Mouse (Mus musculus): ENCODE data around the gene Il12b.

Il12b gene

DNA sequence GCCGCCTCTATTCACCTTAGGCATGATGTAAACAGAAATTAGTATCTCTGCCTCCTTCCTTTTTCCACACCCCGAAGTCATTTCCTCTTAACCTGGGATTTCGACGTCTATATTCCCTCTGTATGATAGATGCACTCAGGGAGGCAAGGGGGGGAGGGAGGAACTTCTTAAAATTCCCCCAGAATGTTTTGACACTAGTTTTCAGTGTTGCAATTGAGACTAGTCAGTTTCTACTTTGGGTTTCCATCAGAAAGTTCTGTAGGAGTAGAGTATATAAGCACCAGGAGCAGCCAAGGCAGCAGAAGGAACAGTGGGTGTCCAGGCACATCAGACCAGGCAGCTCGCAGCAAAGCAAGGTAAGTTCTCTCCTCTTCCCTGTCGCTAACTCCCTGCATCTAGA, at the start of gene Il12b:
TSS of gene Il12b (plus strand) at position 301 of the 400 bp plus-strand sequence.
- no peak for DNase-seq

DNA sequence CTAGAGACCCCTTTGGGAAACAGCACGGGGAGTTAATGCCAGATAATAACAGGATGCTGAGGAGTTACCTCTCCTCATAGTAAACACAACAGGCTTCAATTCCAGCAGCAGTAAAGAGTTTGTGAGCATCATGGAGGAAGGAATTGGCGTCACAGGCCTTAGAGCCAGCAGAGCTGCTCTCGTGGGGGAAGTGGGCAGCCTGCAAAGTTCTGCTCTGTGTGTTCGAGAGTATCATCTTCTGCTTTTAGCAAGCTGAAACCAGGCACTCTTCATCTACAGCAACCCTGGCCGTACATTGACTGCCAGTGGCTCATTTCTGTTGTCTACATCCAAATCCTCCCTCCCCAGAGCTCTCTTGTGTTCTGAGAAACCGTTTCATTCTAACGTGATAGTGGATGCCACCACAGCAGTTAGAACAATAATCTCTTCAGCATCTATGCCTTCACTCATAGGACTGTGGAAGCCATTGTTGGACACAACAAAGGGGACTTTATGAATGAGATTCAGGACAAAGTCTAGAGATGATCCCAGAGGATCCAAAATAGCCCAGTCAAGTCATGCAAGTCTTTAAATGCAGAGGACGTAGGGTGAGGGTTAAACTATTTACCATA, 44.9 kb upstream of the Il12b start:
- no peak for DNase-seq

DNA sequence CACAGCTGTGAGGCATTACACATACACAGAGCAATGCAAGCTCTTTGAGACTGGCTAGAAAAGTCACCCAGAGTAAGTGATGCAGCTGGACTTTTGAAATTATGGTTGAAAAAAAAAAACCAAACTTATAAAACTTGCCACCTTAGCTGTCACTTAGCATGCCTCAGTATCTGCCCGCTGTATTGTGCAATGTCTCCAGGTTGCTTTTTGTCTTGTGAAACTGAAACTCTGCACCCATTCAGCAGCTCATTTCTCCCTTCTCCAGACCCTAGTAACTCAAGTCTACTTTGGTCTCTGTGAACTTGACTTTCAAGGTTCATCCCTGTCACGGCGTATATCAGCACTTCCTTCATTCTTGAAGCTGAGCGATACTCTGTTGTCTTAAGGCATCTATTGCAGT, 43.7 kb upstream of the Il12b start:
- no peak for DNase-seq

DNA sequence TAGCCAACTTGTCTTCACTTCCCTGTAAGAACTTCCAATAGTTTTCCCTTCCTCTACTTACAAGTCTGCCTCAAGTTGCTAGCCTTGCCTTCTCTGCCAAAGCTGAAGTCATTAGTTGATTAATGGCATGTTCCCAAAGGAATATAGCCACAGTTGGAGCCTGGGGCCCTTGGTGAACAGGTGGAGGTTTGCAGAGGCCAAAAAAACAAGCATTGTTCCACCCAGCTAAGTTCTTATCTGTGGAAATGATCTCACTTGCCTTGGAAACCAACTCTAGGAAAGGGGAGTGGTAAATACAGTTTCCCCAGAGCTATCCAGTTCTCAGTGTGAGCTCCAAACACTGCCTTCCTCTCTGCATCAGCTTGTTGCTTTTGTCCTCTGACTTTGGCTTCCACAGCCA, 35.3 kb upstream of the Il12b start:
- DNase-seq = no peak

DNA sequence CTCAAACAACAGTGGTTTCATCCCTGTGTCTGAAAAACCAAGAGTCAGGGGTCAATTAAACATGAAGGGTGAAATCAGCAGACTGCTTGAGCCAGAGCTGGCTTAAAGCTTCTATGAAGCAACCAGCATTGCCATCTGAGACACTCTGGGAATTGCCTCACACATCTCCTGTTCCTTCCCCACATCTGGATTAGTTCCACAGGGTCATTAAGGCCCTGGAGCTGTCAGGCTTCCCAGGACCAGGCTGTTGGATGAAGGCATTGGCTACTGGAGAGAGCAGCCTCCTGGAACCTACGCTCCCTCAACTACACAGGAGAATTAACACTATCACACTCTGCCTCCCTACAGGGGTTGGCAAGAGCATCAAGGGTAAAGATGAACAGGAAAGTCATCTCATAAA, 32.2 kb upstream of the Il12b start:
- no peak for DNase-seq

DNA sequence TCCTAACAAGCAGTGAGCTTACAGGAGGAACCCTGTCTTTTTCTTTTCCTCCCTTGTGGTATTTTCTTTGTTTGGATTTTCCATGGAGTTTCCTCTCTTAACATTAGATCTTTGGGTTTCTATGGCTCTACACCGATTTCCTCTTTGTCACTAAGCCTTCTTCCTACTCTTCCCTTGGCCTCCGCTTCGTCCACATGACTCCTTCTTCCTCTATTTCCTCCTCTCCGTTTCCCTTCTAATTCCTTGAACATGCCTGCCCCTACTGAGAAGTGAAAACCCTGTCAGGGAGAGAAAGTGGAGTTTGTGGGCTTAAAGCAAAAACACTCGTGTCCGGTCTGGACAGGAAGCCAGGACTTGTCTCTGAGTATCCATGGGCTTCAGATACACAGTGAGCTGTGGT, 27.0 kb upstream of the Il12b start:
- no peak for DNase-seq

DNA sequence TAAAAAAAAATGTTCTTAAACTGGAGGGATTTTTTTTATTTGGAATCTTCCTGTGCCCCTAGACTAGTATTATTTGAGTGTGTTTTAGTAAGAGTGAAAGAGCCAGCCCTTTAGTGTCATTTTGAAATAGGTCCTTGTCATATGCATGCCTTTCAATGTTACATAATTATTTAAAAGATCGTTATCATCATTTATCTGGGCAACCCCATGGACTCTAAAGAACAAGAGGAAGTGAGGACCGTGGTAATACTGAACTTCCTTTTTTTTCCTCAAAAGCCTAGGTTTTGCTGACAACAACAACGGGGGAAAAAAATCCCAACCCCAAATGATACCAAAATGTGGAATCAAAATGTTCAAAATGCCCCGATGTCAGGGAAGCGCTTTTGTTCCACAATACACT, 22.0 kb upstream of the Il12b start:
- no peak for DNase-seq

DNA sequence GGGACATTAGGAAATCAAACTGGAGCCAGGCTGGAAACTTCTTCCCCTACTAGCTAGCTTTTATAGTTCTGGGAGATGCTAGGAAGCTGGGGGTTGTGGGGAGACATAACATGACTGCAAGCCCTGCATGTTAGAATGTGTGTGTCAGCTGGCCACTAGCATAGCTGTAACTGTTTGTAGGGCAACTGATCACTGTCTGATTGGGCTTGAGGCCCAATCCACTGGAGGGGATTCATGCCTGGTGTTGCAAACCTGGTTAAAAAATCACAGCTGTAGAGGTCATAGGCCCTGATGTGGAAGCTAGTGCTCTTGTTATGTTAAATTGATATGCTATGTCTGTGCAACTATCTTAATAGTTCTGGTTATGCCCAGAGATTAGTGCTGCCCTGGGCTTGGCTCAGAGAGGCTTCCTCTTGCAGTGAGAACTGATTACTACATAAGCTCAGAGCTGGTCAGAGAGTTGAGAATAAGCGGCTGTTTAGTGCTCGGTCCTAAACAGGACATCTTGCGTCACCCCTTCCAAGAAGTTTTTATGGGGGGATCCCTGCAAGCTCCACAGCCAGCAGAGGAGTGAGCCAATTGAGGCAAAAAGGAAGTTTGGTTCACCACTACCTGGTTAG, 19.3 kb upstream of the Il12b start:
- DNase-seq = no peak

DNA sequence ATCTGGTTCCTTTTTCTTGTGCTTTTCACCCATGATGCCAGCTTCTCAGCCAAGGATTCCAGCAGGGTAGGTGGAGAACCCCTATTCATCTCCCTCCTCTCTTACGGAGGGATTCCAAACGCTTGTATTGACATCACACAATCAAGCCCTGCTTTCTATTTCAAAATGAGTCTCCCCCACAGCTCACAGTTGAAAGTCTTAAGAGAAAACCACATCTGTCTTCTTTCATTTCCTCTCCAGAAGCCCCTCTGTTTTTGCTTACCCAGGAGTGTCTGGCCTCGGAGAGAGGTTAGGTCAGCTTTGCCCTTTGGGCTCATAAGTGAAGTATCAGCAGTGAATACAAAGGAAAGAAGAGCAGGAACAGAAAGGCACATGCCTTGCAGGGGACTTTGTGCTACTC, 17.7 kb upstream of the Il12b start:
- DNase-seq = no peak

DNA sequence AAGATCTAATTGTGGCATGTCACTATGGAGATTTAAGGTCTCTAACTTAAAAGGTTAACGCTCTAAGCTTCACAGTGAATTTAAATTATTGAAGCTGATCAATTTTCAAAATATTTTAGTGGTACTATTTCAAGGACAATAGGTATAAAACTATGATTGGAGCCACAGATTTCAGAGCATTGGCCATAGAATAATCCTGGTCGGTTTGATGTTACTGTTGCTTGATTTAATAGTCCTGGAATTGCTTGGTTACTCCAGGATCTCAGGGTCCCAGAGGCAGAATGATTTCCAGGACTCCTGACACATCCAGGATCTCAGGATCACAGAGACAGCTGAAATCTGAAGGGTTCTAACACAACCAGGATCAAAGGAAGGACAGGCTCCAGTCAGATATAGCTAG, 12.8 kb upstream of the Il12b start:
- DNase-seq = no peak

DNA sequence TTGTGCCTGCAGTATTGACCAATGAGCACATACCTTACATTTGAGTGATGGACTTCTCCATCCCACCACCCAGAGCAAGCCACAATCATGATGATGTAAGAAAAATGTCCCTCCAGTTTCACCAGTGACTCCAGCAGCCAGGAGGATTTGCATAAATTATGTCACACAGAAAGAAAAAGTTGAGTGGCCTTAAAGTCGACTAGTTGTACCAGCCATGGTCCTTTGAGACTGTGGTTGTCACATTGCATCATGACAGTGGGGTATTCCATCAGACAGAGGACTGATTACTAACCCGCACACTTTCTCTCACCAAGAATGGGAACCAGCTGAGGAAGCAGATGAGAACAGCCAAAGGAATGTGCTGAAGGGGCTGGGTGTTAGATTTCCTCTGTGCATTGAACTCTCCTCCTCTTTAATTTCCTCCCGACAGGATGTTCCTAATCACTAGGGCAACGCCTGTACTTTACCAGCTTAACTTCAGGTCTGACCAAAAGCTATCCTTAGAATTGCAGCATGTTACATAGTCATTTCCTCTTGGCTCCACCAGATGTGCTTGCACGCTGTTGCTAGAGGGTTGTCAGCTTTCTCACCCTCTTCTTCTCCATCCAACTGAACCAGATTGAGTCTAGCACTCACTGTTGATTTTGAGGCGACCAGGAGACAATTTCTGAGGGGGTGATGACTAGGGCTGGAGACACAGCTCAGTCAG, 9.7 kb upstream of the Il12b start:
- DNase-seq = no peak

DNA sequence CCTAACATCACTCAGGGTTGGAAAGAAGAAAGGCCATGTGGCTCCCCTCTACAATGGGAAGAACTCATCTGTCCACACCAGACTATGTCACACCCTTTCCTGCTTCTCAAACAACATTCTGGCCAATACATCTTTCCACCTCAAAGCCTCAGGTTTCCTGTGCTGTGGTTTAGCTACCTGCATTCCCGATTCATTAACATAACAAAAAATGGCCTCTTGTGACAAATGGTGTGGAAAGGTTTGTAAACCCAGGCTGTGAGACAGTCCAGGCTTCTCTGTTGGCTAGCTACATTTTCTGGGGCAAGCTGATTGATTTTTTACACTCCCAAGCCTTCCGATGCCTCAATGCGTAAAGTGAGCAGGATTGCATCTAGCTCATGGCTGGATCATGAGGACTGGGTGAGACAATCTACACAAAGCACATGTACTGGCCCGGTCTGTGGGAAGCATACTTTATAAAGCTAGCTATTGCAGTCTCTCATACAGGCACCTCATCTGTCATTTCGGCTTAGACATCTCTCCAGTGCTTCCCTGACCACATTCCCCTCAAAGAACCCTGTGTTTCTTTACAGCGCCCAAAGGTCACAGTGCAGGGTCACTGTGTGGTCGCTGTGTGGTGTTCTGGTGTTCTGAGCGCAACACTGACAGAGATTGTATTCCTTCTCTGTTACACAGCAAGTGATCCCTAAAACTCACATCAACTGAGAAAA, 6.6 kb upstream of the Il12b start:
- no peak for DNase-seq

DNA sequence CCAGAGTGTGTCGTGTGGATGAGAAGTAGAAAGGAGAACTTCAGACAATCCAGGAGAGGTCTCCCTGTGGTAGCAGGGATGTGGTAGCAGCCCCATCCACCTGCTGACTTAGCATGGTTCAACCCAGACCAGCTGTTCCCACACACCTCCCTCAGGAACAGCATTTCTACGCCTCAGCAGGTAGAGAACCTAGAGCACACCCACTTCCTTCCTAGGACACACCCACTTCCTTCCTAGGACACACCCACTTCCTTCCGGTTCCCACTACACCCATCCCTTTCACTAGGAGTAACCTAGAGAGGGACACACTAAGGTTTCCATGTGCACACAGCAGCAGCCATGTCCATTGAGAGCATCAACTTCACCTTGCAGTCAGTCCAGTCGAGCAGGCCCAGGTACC, 4.5 kb upstream of the Il12b start:
- no peak for DNase-seq

DNA sequence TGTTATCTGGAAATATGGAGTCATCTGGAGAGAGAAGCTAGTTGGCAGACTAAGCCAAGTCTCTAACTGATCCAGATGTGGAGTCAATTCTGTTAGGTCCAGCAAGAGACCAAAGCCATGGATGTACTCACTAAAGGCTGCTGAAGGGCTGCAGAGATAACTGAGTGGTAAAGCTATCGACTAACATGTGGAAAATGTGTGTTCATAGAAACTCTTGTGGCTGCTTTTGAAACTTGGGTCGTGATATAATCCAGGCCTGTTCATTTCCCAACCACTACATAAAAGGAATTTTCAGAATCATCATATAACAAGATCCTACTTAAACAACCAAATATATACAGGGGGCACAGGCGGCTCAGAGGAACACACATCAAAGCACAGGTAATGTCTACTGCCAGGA, 2.3 kb upstream of the Il12b start:
- no peak for DNase-seq

DNA sequence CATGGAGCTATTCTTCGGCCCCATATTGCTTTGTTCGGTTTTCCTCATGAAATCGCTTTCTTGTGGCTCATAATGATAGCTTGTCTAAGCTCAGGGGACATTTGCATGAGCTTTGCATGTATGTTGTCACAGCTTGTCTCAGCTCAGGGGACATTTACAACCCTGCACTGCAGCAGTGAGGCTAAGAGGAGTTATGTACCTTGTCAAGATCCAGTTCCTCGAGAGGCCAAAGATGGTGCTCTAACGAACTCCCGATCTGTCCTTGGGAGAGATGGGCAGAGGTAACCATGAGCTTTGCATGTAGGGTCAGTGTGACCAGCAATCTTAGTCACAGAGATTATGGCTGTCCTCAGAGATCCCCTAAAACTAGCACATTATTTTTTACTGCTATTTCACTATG, 1.5 kb upstream of the Il12b start:
- no peak for DNase-seq

DNA sequence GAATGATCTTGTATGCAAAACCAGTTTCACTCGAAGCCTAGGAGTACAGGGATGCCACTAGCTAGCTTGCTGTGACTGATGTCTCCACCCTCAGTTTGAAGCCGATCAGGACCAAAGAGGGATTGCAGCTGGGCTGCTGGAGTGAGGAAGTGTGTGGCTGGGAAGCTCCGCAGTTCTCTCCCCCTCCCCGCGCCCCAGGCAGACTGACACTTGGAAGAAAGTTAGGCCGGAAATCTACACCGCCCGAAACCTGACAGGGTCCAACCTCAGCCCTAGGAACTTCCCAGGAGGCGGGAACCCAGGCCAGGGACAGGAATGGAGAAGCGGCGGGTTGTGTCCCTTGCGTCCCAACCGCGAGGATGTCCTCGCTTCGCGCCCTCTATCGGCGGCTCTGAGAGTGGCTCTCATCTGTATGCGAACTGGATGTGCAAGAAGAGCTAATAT, 1.1 kb upstream of the Il12b start:
- peak; percentile 15 for DNase-seq

DNA sequence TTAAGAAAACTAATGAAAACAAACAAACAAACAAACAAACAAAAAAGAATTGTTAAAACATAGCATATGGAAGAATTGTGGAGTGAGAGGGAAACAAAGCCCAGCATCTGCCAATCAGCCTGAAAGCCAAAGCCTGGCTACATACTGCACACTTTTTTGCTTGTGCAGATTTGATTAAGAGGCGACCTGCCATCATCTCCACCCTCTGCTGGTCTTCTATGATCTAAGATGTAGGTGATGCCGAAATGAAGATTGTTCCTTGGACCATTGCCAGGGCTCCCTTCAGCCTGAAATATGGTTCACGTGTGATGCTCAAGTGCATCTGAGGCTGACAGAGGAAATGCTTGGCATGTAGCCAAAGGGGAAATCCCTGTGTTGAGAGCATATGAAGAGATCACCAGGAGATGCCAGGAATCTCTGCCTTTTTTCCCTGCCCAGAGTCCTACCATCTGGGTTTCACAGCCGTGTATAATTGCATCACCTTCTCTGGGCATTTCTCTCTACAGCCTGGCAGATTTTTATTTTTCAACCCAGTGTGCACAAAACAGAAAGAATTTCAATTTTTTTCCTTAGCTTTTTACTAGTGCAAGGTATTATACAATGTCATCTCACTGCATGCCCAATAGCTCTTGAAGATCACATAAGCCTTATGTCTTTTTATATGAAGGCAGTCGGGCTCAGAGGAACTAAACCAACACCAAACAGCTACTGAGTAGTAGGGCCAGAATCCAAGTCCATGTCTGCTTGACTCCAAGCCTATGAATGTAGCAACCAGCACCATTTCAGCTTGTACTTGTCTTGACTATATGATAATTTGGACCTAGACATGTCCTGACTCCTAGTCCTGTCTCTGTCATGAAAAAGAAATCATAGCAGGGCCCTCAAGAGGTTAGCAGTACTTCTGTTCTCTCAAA, 2.0 kb downstream of the Il12b start:
- peak; percentile 56 for DNase-seq

DNA sequence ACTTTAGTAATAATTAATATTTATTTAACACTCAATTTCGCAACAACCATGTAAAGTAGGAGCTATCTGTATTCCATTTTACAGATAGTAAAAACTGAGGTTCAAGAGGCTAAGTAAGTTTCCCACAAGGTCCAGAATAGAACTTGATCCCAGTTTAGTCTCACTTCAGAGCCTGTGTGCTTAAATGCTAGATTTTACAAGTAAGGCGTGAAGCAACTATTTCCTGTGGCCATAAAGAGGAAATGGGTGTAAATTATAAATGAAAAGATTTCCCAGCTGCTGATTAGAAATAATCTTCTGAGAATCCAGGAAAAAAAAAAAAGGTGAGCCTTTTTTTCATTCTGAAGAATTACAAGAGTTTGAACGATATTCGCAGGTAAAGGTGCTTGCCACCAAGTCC, 5.2 kb downstream of the Il12b start:
- DNase-seq = no peak

DNA sequence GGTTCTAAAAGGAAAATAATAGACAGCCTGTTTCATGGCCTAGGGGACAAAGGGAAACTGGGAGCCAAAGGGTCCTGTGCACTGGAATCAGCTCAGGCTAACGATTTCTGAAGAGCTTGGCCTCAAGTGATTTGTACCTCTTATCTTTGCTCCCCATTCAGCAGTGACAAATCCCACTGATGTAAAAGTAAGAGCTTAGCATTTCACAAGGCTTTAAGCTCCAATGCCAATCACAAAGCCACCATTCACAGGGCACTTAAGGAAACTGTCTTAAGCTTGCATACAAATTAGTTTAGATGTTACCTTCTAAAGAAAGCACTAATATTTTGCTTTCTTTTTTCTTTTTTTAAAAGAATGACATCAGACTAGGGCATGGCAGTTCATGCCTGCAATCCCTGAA, 6.1 kb downstream of the Il12b start:
- no peak for DNase-seq

DNA sequence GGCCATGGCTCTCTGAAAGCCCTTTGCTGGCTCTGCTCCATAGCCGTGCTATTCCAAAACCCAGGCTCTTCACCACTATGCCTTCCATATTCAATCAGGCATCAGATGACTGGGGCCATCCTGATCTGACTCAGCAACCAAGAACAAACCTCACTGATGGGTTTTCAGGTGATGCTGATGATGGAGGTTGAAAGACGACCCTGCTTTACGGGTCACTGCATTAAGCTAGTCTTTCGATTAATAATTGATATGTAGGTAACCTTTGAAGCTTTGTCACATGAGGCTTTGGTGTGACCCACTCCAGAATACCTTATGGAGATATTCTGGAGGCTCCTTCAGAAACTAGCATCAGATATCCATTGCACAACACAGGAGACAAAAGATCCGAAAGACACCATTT, 6.6 kb downstream of the Il12b start:
- no peak for DNase-seq

DNA sequence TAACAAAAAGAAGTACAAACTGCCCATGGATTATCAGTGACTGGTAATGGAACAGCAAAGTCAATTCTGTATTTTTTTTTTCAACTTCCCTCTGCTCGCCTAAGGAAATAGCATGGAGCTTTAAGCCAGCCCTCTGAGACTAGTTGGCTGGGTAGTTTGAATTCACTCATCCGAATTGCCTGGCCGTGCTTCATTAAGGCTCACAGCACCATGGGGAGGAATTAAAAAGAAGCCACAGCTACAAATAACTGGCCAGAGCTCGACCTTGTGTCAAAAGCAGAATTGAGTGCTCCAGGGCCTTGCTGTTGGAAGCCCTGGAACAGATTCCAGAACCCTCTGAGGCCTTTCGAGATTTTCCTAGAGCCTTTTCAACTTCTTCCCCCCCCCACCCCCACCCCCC, 8.8 kb downstream of the Il12b start:
- no peak for DNase-seq

DNA sequence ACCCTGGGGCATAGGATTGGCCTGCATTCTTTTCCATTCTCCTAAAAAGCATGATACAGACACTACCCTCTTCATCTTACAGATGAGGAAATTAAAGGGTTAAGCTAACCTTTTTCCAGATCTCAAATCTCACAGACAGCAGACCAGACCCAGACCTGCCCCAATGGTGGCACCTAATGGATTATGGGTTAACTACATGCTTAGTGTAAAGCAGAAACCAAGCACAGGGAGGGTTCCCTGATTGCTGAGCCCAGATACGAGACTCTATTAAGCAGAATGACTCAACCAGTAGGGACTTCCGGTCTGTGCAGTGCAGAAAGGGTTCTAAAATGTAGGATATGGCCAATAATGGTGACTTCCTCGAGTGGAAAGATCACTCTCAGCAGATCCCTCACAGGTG, 10.6 kb downstream of the Il12b start:
- DNase-seq = no peak

DNA sequence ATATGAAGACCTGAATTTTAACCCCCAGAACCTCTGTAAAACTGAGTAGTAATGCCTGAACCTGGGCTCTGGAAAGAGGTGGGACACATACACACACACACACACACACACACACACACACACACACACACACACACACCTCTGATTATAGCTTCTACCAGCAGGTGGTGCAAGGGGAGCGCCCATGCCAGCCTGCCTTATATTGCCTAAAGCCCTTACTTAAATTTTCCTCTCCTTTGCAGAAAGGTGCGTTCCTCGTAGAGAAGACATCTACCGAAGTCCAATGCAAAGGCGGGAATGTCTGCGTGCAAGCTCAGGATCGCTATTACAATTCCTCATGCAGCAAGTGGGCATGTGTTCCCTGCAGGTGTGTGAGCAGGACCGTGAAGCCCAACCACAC, 12.4 kb downstream of the Il12b start:
- no peak for DNase-seq
